Mouse (Mus musculus) brown adipose tissue, adult 24 weeks (tissue): Measurements from ENCODE around the gene Zfp536. TPM values are rescaled to one million over a fixed set of nuclear protein-coding genes. Genes with fewer than 3 reads are reported as not detected.

Experiments used
- H3K27ac ChIP-seq: fragments of 200-500 bp; replicated peaks from 2 replicates; pipeline ENCODE4 v1.5.1; 2012; ENCODE audit warnings: low read depth, mild to moderate bottlenecking, low read length
- H3K4me1 ChIP-seq: fragments of 200-500 bp; 2 replicates; pipeline ENCODE4 v1.6.1; 2012; ENCODE audit warnings: low read length, mixed read lengths; ENCODE audit not compliant: control insufficient read depth, insufficient read depth, insufficient read length
- H3K4me3 ChIP-seq: fragments of 200-500 bp; 2 replicates; pipeline ENCODE4 v1.5.1; 2012; ENCODE audit warnings: low read depth, mild to moderate bottlenecking, low read length, moderate library complexity; ENCODE audit not compliant: insufficient read depth
- polyA plus RNA-seq: library from polyadenylated mRNA; stranded (reverse); fragments of >200 nt; gene quantifications from 2 replicates; pipeline ENCODE4 v1.2.4, GENCODE M21; 2012; ENCODE audit not compliant: missing spikeins, insufficient read depth, insufficient read length

Zfp536 gene
- polyA plus RNA-seq, 1 experiment: not detected

DNA sequence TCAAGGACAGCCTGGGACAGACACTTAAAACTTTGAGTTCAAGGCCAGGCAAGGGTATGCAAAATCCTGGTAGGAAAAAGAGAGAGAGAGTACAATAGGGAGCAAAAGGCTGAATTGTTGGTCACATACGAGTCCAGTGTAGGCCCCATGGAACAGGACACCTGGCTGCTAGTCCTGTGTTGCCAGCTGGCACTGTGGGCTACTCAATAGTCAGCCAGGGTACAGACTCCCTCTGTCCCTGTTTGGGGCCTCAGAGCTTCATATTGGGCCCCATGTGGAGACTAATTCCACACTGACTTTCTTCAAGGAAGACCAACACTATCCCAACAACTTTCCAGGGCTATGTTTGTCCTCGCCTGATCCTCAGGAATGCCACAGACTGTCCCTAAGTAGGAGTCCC lies 87.1 kb downstream of the Zfp536 start:
- no peak overlapping the region for H3K27ac ChIP-seq
- H3K4me3 ChIP-seq: no peak overlapping the region
- H3K4me1 ChIP-seq: no peaks in the 10 kb centered on the region

DNA sequence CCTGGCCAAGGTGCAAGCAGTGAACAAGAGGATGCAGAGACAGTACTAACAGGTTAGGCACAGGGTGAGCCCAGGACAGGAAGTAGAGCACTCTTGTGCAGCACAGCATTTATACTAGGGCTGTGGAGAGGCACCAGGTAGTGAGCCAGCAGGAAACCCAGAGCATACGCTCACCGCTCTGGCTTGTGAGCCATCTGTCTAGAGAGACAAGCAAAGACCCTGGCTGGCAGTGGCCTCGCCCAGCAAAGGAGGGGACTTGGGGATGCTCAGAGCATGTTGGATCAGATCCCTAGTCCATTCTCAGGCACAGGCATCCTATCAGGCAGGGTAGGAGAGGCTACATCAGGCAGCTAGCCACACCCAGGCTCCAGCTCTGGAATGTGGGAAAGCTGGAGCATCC lies 88.2 kb downstream of the Zfp536 start:
- no peaks in the 10 kb centered on the region for H3K4me1 ChIP-seq
- H3K4me3 ChIP-seq: no peak overlapping the region
- H3K27ac ChIP-seq: no peak overlapping the region

DNA sequence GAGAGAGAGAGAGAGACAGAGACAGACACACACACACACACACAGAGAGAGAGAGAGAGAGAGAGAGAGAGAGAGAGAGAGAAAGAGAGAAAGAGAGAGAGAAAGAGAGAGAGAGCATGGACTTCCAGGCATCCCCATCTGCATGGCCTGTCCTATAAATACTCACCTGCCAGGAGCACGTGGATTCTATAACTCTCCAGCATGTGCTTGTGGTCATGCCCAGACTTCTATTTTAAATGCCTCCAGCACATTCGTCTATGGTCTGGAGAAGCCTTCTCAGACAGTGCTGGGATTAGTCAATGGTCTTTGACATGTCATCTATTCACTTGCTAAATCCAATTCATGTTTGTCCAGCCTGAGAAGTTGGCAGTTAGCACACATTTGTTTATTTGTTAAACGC lies 92.1 kb downstream of the Zfp536 start:
- Histone ChIP-seq H3K4me1 (no peaks in the 10 kb centered on the region), H3K27ac (no peak overlapping the region), H3K4me3 (no peak overlapping the region)

DNA sequence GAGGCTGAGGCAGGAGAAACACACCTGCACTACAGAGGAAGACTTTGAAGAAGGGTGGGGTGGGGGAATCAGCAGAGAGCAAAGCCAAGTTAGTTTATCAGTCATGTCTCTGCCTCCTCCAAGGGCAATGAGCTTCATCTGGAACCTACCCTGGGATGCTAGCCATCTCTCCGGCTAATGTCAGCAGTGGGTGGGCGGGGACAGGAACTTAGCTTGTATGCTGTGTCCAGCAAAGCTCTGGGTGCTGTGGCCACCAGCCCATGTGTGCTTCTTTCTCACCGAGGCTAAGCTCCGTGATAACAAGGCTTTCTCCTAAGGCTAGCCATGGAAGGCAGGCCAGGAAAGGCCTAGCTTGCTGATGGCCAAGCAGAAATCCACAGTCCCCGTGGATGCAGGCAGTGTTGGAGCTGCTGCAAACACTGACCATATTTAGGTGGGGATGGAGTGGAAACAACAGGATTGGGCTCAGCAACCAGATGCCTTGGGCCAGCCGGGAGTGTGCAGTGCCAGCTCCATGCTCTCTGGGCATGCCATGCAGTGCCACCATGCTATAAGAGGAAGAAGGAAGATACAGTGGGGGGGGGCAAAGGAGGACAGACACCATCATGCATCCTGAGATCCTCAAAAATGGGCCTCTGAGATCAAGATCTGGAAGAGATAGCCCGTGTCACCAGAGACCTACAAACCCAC lies 109.6 kb downstream of the Zfp536 start:
- H3K4me3 ChIP-seq: no peak overlapping the region
- H3K27ac ChIP-seq: no peak overlapping the region
- H3K4me1 ChIP-seq: no peaks in the 10 kb centered on the region

DNA sequence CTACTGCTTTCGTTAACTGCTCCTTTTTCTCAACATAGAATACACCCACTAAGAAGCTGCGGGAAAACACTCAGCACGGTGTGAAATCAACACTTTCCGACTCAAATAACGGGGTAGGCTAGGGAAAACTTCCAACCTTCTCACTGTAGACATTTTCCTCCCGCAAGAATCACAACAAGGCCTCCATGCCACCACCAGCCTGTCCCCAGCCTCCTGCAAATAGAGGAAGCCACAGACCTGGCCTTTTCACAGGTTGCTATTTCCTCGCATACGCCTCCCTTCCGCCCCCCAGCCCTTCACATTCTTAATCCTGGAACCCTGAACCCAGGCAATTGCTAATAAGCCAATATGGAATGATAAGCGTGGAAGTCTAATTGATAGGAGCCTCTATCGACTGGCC lies 124.8 kb downstream of the Zfp536 start:
- Histone ChIP-seq H3K27ac (no peak overlapping the region), H3K4me3 (no peak overlapping the region), H3K4me1 (no peaks in the 10 kb centered on the region)

DNA sequence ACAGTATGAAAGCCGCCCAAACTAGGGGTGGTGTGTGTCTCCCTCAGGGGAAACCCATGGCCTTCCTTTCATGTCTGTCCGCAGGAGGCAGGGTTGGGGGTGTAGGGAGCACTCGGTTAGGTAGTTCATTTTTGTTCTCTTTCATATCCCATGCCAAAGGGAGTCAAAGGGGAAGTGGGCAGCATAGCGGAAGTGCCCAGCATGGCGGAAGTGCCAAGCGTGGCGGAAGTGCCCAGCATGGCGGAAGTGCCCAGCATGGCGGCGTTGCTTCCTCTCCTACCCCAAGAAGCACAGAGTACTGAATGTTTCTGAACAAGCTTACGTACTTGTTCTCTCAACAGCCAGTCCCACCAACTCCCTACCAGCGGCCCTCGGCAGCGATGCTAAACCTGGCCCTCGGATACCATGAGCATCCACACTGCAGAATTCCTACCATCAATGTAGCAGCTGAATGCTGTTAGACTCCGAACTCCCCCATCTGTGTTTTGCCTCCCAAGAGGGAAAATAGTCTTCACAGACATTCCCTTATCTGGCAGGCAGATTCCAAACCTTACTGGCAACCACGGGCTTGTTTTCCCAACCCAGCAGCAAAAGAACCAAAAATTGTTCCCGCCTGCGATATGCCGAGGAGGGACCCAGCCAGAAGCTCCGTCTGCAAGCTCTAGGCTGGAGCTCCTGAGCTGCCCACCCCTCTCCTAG lies 125.4 kb downstream of the Zfp536 start:
- H3K4me3 ChIP-seq: no peak overlapping the region
- no peak overlapping the region for H3K27ac ChIP-seq

GRCm38 (mm10) chr7:37639740-37640397 lies 133.6 kb downstream of the Zfp536 start:
- Histone ChIP-seq H3K4me3 (no peak overlapping the region), H3K4me1 (no peaks in the 10 kb centered on the region; the same call in 1 of the 2 replicates), H3K27ac (no peak overlapping the region)

More for the DNA sequence above, 125.4 kb downstream of the Zfp536 start:
- H3K4me1 ChIP-seq: no peaks in the 10 kb centered on the region

DNA sequence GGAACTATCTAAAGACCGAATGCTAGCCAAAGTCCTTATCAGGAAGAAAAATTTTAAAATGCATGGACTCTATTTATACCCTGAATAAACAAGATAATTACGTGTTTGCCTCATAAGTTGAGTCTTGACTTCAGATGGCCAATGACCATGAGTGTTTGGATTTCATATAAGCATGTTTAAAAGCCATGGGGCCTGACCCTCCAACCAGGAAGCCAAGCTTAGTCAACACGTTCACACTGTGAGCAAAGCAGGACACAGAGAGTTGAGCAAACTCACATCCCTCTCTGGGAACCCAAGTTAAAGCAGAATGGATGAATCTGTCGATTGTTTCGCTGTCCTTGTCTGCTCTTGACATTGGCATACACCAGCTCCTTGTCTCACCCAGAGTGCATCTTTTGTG lies 138.6 kb downstream of the Zfp536 start:
- H3K4me3 ChIP-seq: no peak overlapping the region
- no peak overlapping the region for H3K27ac ChIP-seq
- no peaks in the 10 kb centered on the region; the same call in 1 of the 2 replicates for H3K4me1 ChIP-seq

DNA sequence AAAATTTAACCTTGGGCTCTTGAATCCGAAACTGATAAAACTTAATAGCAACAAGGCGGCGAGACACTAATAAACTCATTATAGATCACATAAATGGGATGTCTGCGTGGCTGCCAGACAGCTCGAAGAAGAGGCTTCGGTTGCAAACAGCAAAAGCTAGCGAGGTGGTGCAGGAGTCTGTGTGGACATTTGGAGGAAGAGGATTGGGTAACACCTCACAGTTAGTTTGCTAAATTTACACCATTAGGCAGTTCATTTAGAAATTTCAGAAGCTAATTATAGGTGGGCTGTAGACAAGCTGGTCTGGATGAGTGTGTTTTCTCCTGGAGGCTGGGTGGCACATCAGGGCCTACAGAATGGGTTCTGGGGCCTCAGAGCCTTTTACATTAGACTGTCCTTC lies 143.0 kb downstream of the Zfp536 start:
- H3K27ac ChIP-seq: no peak overlapping the region
- H3K4me3 ChIP-seq: no peak overlapping the region

GRCm38 (mm10) chr7:37627897-37628510 lies 145.4 kb downstream of the Zfp536 start:
- H3K4me3 ChIP-seq: no peak overlapping the region
- no peak overlapping the region for H3K27ac ChIP-seq
- no peaks in the 10 kb centered on the region for H3K4me1 ChIP-seq

More for the DNA sequence above, 143.0 kb downstream of the Zfp536 start:
- H3K4me1 ChIP-seq: no peaks in the 10 kb centered on the region

- Histone ChIP-seq H3K4me1 (no peaks in the 10 kb centered on the region), H3K4me3 (no peak overlapping the region), H3K27ac (no peak overlapping the region)
These were observed 147.7 kb downstream of the Zfp536 start for GRCm38 (mm10) chr7:37625758-37626157.

DNA sequence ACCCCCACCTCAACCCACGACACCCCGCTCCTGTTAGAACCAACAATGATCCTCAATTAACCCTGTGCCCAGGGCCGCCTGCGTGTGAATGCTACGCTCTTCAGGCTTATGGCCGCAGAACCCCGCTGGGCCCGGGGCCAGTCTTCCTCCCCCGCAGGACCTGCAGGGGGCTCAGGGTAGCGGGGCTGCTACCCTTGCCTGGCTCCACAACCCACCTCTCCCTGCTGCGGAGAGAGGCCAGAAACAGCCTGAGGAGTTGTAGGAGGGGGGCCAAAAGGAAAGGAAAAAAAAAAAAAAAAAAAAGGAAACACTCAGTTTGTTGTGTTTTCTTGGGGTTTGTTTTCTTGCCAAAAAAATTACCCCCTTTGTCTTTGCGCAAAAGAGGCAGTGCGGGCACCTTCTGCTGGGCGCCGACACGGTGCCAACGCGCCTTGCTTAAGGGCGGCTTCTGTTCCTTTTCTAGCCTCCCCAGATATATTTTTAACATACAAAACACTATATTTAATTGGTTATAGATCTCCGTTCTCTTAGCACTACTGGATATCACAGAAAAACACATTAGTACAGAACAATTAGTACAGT lies 148.6 kb downstream of the Zfp536 start:
- H3K4me3 ChIP-seq: no peak overlapping the region

DNA sequence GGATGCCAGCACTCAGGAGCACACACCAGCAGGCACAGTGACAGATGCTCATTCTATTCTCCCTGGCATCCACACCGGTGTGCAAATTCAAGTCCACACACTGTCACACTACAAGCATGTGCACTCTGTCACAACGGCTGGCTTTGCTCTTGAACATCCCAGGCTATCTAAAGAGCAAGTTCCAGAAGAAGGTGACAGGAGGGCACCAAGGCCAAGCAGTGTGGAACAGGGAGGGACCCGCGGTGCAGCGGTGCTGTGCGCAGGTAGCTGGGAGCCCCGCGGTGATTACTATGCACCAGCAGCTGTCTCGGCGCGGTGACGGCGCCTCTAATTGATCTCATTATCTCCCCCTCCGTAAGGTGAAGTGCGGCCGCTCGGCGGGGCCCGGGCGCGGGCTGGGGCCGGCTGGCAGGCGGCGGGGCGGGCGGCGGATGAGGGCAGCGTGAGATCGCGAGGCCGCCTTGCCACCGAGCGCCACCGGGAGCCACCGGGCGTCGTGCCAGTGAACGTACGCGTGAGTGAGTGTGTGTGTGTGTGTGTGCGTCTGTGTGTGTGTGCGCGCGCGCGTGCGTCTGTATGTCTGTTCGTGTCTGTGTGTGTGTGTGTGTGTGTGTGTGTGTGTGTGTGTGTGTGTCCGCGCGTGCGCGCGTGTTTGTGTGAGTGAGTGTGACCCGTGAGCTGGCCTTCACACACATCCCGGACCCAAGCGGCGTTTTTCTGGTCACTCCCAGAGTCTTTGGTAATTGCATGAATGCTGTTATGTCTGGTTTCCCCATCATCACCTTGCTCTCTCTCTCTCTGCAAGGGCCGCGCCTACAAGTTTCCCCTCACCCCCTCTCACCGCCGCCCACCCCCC lies 149.3 kb downstream of the Zfp536 start:
- Histone ChIP-seq H3K27ac (no peak overlapping the region), H3K4me3 (peak overlapping the region; percentile 49), H3K4me1 (no peaks in the 10 kb centered on the region)

More for the DNA sequence above, 148.6 kb downstream of the Zfp536 start:
- H3K4me1 ChIP-seq: no peaks in the 10 kb centered on the region
- H3K27ac ChIP-seq: no peak overlapping the region

- no peaks in the 10 kb centered on the region for H3K4me1 ChIP-seq
- H3K27ac ChIP-seq: no peak overlapping the region
- no peak overlapping the region for H3K4me3 ChIP-seq
These were observed 154.2 kb downstream of the Zfp536 start for GRCm38 (mm10) chr7:37619254-37619653.
